Mouse (Mus musculus) embryonic fibroblast, embryonic 13.5 days (primary cell): ENCODE measurements around the gene Kmt2c. TPM values are rescaled to one million over a fixed set of nuclear protein-coding genes. Genes with fewer than 3 reads are reported as not detected.

ENCODE experiments used
- H3K27ac ChIP-seq: 2 replicates; pipeline ENCODE4 v1.5.1; 2012; ENCODE audit warnings: low read length, control low read depth, inconsistent platforms; ENCODE audit not compliant: insufficient read depth
- H3K4me1 ChIP-seq: 2 replicates; pipeline ENCODE4 v1.6.1; 2011; ENCODE audit warnings: low read length; ENCODE audit not compliant: control insufficient read depth, insufficient read depth
- H3K4me3 ChIP-seq: 2 replicates; pipeline ENCODE4 v1.5.1; 2011; ENCODE audit warnings: mild to moderate bottlenecking, control low read depth, low read length; ENCODE audit not compliant: insufficient read depth
- CTCF ChIP-seq: IDR thresholded peaks from 2 replicates; pipeline ENCODE4 v1.5.1; 2011; ENCODE audit warnings: mild to moderate bottlenecking, control low read depth, low read length, moderate library complexity, borderline replicate concordance; ENCODE audit not compliant: insufficient read depth
- POLR2A ChIP-seq: IDR thresholded peaks from 2 replicates; pipeline ENCODE4 v1.6.1; 2011; ENCODE audit warnings: low read depth, mild to moderate bottlenecking, control low read depth, low read length, moderate library complexity
- polyA plus RNA-seq: library from polyadenylated mRNA; stranded (reverse); fragments of >200 nt; gene quantifications from 2 replicates; pipeline ENCODE4 v1.2.4, GENCODE M21; 2011; ENCODE audit warnings: low read depth; ENCODE audit not compliant: missing spikeins, insufficient read length

The Kmt2c gene
- polyA plus RNA-seq, 1 experiment, result 28.6 TPM

DNA sequence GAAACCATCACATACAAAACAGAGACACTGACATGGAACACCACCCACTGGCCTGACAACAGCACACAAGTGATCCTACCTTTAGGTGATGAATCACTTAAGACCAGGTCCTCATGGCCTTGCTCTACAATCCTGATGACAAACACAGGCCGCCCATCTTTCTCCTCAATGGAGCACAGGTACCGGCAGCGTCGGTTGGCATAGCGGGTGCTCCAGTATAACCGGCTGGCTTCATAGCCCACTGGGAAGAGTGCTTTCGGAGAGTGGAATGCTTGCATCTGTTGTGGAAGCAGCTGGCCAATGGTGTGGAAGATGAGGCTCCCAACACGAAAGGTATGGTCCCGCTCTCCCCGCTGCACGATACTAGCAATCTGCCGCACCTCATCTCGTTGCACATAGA is 214.6 kb downstream of the Kmt2c start:
- no peaks in the 10 kb centered on the region for H3K4me1 ChIP-seq
- no peak overlapping the region for H3K4me3 ChIP-seq
- no peak overlapping the region for H3K27ac ChIP-seq
- TF ChIP-seq CTCF (no peak), POLR2A (no peak)

DNA sequence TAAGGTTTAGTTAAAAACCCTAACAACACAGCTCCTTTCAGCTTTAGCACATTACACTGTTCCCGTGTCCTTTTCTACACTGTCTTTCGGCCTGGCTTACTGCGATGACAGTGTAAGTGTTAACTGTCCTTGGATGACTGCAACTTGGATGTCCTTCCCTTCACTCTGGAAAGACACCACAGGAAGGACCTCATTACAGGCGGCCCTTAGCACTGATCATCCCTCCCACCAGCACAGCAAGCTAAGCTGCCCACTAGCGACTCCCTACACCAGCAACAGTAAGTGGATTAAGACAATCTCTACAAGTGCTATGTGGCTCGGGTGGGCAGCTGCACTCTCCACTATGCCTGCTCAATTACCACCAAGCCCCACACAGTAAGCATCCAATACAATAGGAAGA is 222.2 kb downstream of the Kmt2c start:
- no peak overlapping the region for H3K27ac ChIP-seq
- TF ChIP-seq POLR2A, result no peak
- TF ChIP-seq CTCF, result no peak
- no peaks in the 10 kb centered on the region for H3K4me1 ChIP-seq
- H3K4me3 ChIP-seq, result no peak overlapping the region

DNA sequence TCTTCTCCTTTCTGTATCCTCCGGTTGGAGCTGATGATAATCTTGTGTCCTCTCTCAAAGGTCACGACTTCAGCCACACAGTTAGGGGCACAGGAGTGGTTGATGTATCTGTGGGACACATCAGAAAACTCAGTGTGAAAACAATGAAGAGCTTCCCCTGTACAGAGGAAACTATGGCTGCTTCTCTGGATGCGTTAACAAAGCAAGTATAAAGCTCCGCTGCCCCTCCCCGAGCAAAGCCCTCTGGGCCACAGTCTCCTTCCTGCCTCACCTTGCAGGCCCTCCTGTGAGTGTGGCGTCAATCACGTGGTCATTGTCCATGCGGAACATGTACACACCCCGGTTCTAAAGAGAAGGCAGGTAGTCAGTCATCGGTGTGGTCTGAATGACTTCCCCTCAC is 223.0 kb downstream of the Kmt2c start:
- no peak overlapping the region for H3K27ac ChIP-seq
- no peak overlapping the region for H3K4me3 ChIP-seq
- no peaks in the 10 kb centered on the region for H3K4me1 ChIP-seq
- TF ChIP-seq CTCF, result no peak
- TF ChIP-seq POLR2A, result no peak

DNA sequence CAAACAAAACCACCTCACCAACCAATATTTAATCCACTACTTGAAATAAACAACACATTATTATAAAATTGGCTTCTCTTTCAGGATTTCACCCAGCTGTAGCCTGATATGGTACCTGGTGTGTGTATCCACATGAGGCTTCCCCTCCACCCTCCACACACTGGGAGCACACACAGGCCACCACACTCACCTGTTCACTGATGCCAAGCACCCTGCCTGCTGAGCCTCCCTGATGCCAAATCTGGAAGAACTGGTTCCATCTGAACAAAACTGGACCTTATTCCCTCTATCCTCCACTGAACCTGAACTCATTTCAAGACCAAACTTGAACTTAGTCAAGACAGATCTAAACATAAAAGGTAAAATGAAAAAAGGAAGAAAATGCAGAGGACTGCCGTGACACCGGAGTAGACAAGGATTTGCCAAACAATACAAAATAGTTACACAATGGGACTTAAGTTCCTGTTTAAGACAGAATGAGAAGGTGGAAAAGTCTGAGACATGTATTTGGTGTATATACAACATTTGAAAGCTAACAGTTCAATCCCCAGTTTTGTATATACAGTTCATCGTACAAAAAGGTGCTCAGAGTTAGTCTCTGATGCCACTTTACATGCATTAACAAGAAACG is 230.2 kb downstream of the Kmt2c start:
- no peak overlapping the region for H3K27ac ChIP-seq
- no peaks in the 10 kb centered on the region for H3K4me1 ChIP-seq
- TF ChIP-seq CTCF (no peak), POLR2A (no peak)
- no peak overlapping the region for H3K4me3 ChIP-seq

DNA sequence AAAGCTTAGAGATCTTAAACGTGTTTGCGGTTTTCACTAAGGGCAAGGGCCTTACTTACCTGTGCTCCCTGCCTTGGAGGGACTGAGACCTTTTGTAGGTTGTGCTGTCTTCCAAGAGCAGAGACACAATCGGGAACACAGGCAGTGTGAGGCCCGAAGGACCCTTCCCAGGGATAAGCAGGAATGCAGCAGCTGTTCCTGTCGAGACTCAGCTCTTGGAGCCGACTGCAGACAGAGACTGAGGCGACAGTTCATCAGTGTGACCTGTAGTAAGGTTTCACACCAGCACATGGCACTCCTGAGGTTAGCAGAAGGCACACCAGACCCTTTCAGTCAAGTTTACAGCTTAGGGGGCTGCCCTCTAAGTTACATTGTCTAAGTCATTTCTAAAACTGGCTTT is 236.3 kb downstream of the Kmt2c start:
- Histone ChIP-seq H3K4me3 (no peak overlapping the region), H3K27ac (no peak overlapping the region), H3K4me1 (no peaks in the 10 kb centered on the region)
- TF ChIP-seq POLR2A (no peak), CTCF (no peak)

DNA sequence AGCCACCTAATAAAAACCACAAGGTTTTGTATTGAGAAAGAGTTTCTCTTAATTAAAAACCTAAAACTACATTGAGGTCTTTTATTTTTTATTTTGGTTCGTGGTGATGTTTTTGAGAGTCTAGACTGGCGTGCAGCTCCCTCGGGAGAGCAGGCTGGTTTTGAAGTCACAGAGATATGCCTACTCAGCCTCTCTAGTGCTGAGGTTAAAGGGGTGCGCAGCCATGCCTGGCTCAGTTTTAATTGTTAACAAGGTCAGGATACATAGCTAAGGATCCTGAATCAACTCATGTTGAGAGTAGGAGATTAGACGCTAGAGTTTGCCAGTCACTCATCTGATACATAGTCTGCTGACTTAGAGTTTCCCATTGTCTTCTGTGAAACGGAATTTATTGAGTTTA is 237.1 kb downstream of the Kmt2c start:
- TF ChIP-seq POLR2A, result no peak
- TF ChIP-seq CTCF, result no peak
- no peak overlapping the region for H3K27ac ChIP-seq
- H3K4me3 ChIP-seq, result no peak overlapping the region
- H3K4me1 ChIP-seq, result no peaks in the 10 kb centered on the region

DNA sequence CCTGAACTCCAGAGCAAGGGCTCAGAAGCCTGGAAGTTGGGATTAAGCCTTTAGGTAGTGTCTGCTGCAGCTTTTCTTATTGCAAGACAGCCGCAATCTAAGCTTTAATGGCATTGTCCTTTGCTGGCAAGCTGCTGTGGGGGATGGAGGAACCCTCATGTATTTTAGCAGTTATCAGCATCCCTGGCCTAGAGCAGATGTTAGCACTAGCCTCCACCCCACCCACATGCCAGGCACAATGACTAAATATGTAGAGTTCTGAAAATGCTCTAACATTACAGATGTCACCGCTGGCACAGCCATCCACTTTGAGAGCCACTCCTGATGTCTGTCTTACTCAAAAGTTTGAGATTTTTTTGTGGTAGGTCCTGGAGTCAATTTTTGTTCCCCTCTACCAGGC is 241.9 kb downstream of the Kmt2c start:
- no peak overlapping the region for H3K4me3 ChIP-seq
- TF ChIP-seq CTCF, result no peak
- TF ChIP-seq POLR2A, result no peak
- H3K27ac ChIP-seq, result no peak overlapping the region
- H3K4me1 ChIP-seq, result no peaks in the 10 kb centered on the region

DNA sequence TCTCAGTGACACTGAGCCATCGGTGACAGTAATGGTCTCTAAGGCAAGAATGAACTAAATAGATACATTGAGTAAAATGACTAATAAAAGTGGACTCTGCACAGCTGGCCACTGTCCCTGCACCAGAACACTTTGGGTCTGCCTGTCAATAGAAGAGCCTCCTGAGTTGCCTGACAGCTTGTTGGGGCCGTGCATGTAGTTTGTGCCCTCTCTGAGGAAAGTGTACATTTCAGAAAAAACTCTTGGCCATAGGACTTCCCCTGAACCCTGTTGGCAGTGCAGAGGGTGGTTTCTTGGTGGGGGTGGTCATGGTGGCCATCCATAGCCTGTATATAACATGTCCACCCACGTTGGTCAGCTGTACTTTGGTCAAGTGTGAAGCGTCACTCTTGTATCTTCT is 244.1 kb downstream of the Kmt2c start:
- TF ChIP-seq POLR2A (no peak), CTCF (no peak)
- Histone ChIP-seq H3K4me1 (no peaks in the 10 kb centered on the region), H3K27ac (no peak overlapping the region), H3K4me3 (no peak overlapping the region)

DNA sequence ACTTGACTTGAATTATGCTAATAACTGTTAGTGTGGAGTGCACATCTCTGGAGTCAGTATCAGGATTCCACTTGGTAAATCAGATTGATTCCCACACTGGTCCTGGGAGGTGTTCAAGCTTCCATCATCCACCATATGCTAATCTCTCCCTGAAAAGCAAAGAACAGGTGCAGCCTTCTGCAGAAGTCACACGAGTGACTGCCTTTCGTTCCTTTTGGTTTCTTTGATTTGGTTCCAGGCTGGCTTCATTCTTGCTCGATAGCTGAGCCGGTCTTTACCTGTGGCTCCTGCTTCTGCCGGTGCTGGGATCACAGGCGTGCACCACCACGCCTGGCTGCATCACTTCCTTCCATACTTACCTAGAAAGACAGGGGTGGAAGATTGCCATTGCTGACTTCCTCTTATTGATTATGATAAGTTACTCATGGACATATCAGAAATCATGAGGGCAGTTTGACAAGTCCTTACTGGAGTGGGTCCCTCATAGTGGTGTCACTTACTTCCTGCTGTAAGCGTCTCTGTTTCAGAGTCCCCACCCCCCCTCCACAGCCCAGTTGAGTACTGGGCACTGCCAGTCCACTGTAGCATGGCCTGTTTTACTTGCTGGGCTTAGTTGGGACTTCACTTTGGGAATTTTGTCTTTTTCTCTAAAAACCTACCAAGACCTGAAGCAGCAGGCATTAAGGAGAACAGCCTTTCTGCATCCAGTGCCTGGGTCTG is 245.6 kb downstream of the Kmt2c start:
- Histone ChIP-seq H3K4me3 (no peak overlapping the region), H3K4me1 (no peaks in the 10 kb centered on the region), H3K27ac (no peak overlapping the region)
- TF ChIP-seq POLR2A (no peak), CTCF (no peak)

DNA sequence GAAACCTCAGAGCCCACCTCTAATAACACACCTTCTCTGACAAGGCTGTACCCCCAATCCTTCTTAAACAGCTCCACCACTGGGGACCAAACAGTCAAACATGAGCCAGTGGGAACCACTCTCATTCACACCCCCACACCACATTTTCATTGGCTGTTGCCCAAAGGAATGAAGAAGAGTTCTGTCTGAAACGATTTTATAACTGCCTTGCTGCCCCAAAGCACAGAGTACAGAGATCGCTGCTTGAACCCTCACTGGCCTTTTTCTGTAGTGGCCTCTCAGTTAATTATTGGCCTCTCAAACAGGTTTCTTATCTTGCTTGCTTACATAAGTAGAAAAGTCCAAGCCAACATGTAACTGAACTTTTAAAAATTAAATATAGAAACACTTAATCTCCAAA is 246.2 kb downstream of the Kmt2c start:
- no peak for TF ChIP-seq CTCF
- Histone ChIP-seq H3K27ac (no peak overlapping the region), H3K4me3 (no peak overlapping the region), H3K4me1 (no peaks in the 10 kb centered on the region)
